Mouse (Mus musculus) mesoderm, embryonic 11.5 days (tissue): ENCODE data around the gene Gtpbp1.

Source experiments
- DNase-seq: peaks from one replicate; pipeline ENCODE4 v3.0.0-alpha.2; 2012; ENCODE audit warnings: low read depth, low spot score

The Gtpbp1 gene

DNA sequence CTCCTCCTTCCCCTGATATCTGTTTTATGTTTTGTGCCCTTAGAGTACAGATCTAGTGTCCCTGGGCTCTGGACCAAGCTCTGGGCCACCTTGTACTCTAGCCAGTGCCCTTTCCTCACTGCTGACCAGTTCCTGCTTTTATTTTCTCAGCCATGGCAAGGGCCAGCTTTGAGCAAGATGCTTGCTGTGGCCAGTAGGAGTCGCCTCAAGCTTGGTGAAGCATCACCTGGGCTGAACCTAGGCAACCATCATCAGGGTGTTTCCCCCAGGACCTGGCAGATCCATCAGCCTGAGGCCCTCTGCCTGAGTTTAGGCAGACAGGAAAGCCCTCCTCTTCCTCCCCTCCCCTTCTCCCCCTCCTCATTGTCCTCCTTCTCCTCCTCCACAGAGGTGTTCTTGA is 32.8 kb downstream of the Gtpbp1 start:
- peak; percentile 14 for DNase-seq

DNA sequence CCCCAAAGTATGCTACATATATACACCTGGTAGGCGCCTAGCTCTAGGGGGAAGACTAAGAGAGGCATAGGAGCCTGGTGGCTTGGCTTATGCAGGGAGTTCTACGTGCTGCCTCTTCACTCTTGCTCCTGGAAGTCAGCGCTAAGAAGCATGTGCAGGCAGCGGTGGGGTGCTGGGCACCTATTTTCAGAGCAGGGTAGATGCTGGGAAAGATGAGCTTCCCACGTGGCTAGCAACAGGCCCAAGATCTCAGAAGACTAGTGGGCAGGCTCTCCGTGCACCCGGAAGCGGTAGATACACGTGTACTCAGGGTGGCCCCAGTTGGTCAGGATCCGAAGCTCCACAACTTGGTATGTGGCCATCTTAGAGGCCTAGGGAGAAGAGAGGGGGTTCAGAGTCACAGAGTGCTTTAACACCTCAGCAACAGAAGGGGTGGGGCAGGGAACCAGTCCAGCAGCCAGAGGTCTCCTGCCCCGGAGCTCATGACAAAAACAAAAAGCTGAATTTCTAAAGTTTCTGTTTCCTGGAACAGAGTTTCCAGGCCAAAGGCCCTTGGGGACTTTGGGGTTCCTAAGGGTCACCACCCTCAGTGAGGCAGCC is 34.6 kb downstream of the Gtpbp1 start:
- no peak for DNase-seq

DNA sequence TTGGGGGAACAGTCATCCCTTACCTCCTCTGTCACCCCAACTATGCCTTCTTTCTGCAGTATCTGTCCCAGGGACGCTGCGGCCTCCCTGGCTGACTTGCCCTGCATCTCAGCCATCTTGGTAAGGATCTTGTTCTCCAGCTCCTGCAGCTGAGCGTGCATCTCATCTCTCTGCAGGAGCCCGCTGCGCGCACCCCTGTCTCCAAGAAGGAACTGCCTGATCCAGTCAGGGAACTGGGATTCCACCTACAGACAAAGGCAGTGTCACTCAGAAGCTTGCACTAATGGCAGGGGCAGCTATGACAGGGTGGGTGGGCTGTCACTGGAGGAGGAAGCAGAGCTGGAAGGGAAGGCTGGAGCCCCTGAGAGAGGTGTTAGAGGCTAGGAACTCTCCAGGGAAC is 37.2 kb downstream of the Gtpbp1 start:
- DNase-seq = no peak

DNA sequence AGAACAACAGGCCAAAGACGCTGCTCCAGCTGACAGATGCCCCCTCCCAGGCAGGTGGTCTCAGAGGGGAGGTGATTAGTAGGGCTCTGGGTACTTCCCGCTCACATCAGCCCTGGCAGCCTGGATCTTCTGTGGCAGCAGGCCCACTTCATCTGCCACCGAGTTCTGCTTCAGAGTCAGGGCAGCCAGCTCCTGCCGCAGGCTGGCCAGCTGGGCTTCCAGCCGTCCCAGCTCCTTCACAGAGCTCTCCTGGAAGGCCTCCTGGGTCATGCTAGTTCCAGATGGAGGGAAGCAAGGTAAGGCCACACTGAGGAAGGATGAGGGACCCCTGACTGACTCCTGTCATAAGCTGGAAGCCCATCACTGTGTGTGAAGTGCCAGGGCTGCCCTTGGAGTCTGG is 37.7 kb downstream of the Gtpbp1 start:
- no peak for DNase-seq

DNA sequence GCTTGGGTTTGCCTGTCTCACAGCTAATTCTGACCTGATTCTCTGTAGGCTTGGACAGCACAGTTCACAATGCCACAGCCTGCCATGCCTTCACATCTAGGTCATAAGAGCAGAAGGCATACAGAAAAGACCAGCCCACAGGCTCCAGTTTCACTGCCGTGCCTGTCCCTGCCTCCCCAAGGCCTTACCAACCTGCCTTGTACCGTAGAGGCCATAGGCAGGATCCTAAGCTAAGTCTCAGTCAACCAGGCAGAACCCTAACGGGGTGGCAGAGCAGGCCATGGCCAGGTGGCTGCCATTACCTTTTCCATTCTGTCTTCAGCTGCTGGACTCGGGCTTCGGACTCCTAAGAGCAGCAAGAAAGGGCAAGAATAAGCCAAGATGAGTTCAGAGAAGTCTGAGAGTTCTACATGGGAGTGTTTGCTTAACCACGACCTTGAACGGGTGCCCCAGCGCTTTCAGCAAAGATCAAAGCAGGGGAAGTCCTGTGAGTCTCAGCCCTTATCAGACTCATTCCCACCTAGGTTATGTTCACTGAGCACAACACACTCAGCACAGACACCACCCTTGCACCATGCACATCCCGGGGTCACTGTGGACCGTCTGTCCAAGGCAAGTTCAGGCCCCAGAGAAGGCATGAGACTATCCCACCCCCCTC is 38.2 kb downstream of the Gtpbp1 start:
- no peak for DNase-seq

DNA sequence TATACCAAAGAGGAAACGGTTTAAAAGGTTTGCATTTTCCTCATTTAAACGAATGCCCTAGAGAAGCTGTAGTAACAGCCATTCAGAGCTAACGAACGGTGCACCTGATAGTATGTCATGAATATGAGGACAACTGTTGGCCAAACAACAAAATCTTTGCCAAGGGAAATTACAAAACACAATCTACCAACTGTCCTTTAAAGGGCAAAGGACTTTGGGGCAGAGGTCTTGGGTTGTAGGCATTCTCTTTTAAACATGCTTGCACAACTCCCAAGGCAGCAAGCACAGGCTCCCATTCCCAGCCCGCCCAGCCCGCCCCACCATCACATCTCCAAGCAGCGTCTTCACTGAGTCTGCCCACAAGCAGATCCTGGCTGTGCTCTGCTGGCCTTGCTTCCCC is 40.9 kb downstream of the Gtpbp1 start:
- no peak for DNase-seq

DNA sequence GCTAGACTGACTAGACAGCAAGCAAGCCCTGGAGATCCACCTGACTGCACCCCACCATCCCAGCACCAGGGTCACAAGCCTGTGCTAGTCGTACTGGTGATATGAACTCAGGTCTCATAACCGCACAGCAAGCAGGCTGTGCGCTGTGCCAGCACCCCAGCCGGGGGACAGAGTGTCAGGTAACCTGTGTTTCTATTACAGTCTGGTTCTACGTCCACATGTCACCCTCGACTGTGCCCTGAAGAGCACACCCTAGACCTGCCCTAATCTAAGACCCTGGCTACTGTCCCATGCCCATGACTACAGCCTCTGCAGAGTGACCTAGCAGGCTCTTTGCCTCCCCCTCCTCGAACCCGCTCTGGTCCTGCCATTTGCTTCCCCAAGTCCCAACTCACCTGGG is 42.5 kb downstream of the Gtpbp1 start:
- no peak for DNase-seq

DNA sequence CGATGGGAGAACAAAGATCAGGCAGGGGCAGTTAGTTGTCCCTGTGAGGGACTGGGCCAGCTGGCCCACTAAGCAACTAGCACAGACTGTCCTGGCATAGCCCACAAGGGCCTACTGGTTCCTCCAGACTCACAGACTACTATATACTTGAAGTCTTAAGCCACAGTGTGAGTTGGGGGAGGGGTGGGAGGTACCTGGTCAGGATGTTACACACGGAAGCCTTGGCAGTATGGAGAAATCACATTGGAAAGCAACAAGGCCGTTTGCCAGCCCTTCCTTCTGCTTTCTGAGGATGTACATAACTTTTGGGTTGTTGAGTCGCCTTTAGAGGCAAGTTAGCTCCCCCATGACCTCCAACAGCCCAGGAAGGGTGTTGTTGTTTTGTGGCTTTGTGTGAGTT is 43.0 kb downstream of the Gtpbp1 start:
- no peak for DNase-seq

DNA sequence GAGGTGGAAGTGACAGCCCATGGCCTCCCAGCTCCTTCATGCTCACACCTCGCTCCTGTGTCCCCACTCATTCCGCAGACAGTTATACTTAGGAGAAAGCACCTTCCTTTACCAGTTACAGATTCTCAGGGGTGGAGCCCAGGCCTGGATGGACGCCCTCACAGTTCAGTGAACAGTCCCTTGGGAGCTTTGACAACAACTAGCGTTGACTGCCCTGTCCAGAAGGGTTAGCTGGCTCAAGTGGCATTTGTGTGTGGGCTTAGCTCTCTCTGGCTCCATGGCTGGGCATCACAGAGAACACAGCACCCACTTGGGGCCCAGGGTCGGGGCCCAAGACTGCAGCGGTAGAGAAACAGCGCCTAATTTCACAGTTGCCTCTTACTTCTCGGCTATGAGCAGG is 43.7 kb downstream of the Gtpbp1 start:
- DNase-seq = no peak

DNA sequence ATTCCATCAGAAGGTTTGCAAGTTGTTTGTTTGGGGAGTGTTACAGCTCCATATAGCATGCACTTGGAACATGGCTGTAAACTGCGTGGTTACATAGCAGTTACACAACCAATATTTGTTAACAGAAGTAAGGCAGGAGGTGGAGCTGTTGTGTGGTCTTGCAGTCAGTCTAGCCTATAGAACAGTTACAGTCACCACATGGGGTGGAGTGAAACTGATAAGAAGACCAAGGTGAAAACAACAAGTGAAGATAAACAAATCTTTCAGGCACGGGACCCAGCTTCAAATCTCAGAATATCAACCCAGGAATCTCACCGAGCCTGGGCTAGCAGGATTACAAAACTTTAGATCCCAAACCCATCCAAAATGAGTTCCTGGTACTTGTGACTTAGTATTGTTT is 50.1 kb downstream of the Gtpbp1 start:
- DNase-seq = no peak

DNA sequence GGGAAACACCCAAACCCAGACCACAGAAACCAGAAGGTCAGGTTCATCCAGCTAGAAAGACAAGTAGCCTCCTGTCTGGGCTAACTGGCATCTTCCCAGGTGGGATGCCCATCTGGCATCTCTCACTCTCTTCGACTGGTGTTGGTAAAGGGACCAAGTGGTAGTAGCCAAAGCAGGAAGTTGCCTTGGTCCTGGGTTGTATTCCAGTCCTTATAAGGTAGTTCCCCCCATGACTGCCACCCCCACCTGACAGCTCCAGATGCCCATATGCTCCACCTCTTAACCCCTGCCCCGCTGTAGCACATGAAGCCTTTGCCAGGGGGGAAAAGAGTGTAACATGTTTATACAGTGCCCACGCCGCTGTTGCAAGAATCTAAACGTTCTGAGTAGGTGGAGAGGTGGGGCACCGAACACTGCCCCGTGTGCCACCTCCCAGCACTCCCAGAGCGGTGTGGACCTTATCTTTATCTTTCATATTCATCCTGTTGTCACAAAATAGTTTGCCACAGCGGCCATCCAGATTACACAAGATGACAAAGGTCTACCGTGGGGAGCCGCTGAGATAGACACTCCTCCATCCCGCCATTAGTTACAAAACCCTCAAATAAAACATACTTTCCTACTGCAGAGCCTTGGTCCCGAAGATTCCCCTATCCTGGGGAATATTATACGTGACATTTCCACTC is 50.7 kb downstream of the Gtpbp1 start:
- no peak for DNase-seq

DNA sequence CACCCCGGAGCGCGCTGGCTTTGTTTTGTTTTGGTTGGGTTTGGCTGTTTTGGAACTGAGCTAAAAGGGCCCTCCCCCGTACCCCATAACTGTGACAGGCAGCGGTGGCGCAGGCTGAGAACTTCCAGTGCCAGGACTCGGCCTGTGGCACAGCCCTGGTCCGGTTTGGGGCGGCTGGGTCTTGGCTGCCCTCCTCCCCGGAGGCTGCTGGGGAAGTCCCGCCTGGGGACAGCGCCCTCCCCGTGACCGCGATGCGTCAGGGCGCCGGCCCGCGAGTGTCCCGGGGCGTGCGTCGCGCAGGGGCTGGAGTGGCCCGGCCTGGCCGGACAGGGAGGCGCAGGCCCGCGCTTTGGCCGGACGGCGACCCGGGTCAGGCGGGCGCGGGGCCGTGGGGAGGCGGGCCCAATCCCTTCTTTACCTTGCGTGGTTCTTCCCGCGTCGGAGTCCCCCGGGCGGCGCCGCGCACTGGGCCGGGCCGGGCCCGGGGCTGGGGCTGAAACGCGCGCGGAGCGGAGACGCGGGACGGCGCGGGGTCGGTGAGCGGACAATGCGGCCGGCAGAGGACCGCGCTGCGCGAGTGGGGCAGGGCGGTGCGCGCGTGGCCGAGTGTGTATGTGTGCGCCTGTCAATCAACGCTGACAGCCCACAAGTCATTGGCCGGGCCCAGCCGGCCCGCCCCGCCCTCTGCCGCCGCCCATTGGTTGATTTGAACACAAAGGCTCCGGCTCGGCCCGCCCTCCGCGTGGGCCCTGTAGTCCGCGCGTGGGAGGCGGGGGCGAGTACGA is 51.5 kb downstream of the Gtpbp1 start, which contains the start of gene Sun2:
Gene Sun2 (minus strand): TSS at position 616 of the 785 bp plus-strand sequence.
- DNase-seq = peak; percentile 89

DNA sequence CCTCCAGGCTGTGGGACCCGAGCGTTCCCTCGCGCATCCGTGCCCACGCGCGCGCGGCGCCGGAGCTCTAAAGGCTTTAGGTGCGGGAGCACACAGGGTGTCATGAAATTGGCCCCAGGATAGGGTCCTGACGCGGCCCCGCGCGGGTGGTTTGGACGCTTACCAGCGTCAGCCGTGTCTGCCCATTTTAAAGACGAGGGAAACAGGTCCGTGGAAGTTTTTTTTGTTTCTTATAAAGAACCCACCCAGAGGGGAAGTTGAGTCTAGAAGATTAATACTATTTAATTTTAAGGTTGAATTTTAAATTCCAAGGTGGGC is 52.0 kb downstream of the Gtpbp1 start:
- no peak for DNase-seq

DNA sequence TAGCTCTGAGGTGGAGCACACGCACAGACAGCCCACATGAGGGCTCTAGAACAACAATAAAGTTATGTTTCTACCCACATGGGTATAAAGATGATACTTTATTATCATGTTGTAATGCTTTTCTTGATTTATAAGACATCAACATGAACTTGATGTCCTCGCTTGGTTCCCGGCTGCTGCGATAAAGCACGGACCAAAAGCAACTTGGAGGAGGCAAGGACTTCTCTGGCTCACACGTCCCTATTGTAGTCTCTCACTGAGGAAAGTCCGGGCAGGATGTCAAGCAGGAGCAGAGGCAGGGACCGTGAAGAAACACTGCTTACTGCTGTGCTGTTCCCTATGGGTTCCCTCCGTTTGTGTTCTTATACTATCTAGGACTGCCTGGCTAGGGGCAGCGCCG is 53.4 kb downstream of the Gtpbp1 start:
- no peak for DNase-seq

DNA sequence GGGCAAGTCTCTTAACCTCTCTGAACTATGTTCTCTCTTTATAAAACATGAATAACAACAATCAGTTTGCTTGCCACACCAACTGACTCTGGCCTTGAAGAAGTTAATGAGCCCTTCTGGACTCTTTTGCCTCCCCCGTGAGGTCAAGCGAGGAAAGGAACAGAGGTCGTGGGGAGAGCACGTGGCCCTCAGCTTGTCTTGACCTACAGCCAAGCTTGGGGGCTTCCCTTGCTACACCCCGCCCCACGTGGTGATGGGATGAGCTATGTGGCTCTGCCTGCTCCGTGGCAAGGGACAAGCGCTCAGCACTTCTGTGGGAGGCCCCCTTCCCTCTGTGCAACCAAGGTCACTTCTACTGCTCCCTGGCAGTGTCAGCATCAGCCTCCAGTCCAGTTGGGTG is 54.1 kb downstream of the Gtpbp1 start:
- DNase-seq = no peak

DNA sequence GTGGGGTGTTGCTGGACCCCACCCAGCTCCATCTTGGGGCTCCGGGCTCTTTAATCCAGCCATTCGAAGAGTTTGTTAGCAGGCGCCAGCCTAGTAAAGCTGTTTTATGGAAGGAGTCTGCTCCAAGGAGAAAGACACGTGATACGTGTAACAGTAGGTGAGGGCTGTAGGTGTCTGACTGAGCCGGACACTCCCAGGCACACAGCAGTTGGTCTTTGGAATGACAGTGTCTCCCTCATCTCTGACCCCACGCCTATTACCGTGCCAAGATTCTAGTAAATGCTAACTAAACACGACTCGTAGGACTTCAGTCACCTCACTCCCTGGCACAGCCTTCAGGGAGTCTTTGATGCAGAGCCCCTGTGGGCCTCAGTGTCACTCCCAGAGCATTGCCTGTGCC is 54.7 kb downstream of the Gtpbp1 start:
- no peak for DNase-seq

DNA sequence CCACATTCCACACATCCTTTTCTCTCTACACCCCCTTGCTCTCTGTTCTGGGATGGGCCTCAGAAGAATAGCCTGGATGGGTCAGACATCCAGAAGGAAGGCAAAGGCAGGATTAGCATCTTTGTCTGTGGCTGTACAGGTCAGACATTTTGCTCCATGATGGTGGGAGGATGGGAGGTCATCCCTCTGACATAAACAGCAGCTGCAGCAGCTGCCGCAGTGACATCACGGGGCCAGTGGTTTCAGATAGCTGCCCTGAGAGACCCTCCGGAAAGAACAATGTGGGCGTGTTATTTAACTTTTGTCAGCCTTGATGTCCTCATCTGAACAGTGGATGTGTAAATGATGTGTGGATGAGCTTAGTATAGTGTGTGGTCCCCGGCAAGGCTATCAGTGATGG is 55.2 kb downstream of the Gtpbp1 start:
- no peak for DNase-seq

DNA sequence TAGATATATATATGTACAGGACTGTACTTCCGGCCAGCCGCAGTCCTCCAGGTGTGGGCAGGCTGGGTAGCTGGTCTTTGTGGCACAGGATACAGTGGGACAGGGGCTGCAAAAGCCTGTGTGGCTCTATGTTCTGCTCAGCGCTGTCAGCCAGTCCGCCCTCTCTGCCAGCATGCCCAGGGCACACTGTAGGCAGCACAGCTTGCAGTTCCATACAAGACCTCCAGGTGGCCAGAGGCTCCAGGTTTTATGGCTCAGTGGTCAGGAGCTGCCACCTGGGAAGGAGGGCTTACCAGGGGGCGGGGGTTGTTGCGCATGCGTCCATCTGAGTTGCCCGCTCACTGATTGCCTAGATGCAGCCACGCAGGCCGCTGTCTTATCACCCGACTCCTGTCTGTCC is 57.4 kb downstream of the Gtpbp1 start:
- peak; percentile 61 for DNase-seq

DNA sequence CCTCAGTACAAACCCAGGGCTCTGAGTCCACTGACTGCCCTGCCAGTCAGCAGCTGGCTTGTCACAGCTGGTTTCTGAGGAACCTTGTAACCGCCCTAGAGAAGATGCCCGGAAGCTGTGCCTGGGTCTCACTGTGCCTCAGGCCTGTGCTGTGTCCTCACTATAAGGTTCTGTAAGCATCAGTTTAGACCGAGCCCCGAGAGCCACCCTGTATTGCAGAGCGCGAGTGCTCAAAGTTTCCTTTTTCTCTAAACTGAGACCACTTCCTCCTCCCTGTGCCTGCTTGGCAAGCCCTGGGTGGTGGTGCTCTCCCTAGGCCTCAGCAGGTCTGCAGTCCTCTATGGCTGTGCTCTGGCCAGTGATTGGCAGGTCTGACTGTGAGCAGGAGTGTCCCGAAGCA is 58.5 kb downstream of the Gtpbp1 start:
- DNase-seq = no peak

DNA sequence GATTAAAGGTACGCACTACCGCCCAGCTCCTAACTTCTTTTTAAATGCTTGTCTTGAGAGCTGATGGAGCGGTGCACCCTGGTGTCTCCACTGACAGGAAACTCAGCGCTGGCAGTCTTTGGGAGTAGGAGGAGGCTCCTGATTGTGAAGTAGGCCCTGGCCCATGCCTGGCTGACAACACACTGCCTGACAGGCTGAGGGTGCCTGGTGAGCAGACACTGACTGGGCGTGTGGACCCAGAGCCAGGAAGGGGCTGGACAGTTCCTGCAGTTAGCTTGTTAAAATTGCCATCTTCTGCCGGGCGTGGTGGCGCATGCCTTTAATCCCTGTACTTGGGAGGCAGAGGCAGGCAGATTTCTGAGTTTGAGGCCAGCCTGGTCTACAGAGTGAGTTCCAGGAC is 59.6 kb downstream of the Gtpbp1 start:
- DNase-seq = no peak

DNA sequence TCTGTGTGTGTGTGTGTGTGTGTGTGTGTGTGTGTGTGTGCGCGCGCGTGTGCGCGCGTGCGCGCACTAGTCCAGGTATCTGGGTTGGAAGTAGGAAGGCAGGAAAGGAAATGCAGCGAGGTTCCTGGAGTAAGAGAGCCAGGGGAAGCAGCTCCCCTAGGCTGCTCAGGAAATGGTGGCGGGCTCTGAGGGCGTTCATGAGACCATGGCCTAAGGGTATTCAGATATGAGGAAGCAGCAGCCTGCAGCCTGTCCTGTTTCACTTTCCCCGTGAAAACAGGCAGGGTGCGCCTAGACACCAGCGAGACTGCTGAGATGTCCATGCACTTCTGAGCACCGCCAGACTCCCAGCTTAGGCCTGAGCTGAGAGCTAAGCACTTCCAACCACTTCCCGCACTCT is 61.1 kb downstream of the Gtpbp1 start:
- DNase-seq = no peak

DNA sequence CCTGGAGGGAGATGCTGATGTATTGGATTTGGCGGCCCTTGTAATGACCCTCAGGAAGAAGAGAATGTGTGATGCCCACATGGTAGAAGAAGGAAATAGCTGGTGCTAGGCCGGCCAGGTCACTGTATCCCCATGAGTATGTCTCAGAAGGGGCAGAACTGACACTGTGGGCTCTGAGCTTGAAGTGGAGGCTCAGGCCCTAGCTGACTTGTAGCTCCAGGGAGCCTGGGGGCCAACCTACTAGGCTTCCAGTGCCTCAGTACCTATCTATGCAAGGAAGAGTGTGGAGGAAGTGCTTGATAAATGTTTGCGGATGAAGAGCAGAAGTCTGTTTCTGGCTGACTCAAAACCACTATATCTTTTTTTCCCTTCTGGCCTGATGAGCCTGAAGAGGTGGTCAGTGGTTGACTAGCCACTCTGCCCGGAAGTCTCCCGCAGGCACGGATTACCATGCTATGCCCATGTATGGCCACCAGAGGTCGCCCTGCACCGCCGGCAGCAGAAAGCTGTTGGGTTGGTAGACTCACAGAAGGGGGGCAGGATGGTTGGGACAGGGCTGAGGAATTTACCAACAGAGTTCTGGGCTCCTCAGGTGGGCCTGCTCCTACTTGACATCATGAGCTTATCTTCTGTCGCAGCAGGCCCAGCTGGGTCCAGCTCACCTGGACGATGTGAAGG is 62.2 kb downstream of the Gtpbp1 start:
- DNase-seq = peak; percentile 72
